Mouse (Mus musculus): Measurements from ENCODE around the gene Gpc3.

DNA sequence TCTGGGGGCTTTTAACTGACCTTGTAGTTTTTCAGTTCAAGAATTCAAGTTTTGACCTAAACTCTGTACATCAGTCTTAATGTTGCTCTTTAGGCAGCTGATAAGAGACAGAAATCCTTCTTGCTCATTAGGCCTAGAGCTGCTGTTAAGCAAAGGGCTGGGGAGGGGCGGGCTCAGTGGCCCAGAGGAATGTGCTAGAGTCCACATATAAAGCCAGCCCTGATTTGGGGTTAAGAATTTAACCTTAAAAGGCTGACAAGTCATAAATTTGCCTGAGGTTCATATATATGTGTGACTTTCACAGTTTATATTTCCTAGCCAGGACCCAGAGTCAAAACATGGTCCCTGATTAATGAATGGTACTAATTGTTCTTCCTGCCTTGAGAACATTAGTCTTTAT lies 14.5 kb downstream of the Gpc3 start:
- TF ChIP-seq POLR2A (IDR thresholded peaks at IDR 0.05; ENCODE audit: low read depth, low read length) (no peak), CTCF (IDR thresholded peaks at IDR 0.05; ENCODE audit: extremely low read depth, insufficient read depth, insufficient read length, insufficient replicate concordance) (no peak)

Data from spleen, adult 2 months (tissue).